Mouse (Mus musculus): ENCODE measurements around the gene Pitpnm1. TPM values are rescaled to one million over a fixed set of nuclear protein-coding genes. Genes with fewer than 3 reads are reported as not detected.

Gene Pitpnm1
- polyA plus RNA-seq, 1 experiment: 72.3 TPM

- no peak overlapping the region for H3K27ac ChIP-seq (ENCODE audit: insufficient read depth, low read depth, low read length)
- TF ChIP-seq CTCF (IDR thresholded peaks at IDR 0.05; ENCODE audit: low read depth, low read length) (no peak), POLR2A (IDR thresholded peaks at IDR 0.05; ENCODE audit: borderline replicate concordance, low read depth, low read length) (no peak)
- H3K4me3 ChIP-seq (ENCODE audit: insufficient read depth, low read length): no peak overlapping the region
- H3K4me1 ChIP-seq (ENCODE audit: control insufficient read depth, insufficient read depth, low read length): peaks cover 29% of the 10 kb centered on the region
Observed at GRCm38 (mm10) chr19:4150567-4151487, 51.0 kb downstream of the Pitpnm1 start.

GRCm38 (mm10) chr19:4151488-4151860 lies 51.7 kb downstream of the Pitpnm1 start:
- H3K27ac ChIP-seq (ENCODE audit: insufficient read depth, low read depth, low read length): no peak overlapping the region
- no peak overlapping the region for H3K4me3 ChIP-seq (ENCODE audit: insufficient read depth, low read length)
- peaks cover 24% of the 10 kb centered on the region for H3K4me1 ChIP-seq (ENCODE audit: control insufficient read depth, insufficient read depth, low read length)
- TF ChIP-seq CTCF (IDR thresholded peaks at IDR 0.05; ENCODE audit: low read depth, low read length) (no peak), POLR2A (IDR thresholded peaks at IDR 0.05; ENCODE audit: borderline replicate concordance, low read depth, low read length) (no peak)

- Histone ChIP-seq H3K4me3 (ENCODE audit: insufficient read depth, low read length) (no peak overlapping the region), H3K27ac (ENCODE audit: insufficient read depth, low read depth, low read length) (no peak overlapping the region), H3K4me1 (ENCODE audit: control insufficient read depth, insufficient read depth, low read length) (peaks cover 20% of the 10 kb centered on the region)
- no peak for TF ChIP-seq CTCF (IDR thresholded peaks at IDR 0.05; ENCODE audit: low read depth, low read length)
- no peak for TF ChIP-seq POLR2A (IDR thresholded peaks at IDR 0.05; ENCODE audit: borderline replicate concordance, low read depth, low read length)
Observed at GRCm38 (mm10) chr19:4151898-4152297, 52.1 kb downstream of the Pitpnm1 start.

- Histone ChIP-seq H3K27ac (ENCODE audit: insufficient read depth, low read depth, low read length) (no peak overlapping the region), H3K4me3 (ENCODE audit: insufficient read depth, low read length) (no peak overlapping the region), H3K4me1 (ENCODE audit: control insufficient read depth, insufficient read depth, low read length) (peaks cover 14% of the 10 kb centered on the region)
Observed at GRCm38 (mm10) chr19:4152445-4153231, 52.8 kb downstream of the Pitpnm1 start.

GRCm38 (mm10) chr19:4153232-4153654 lies 53.4 kb downstream of the Pitpnm1 start, which contains the start of gene Ptprcap:
Ptprcap (plus strand) TSS chr19:4153604.
- Histone ChIP-seq H3K4me3 (ENCODE audit: insufficient read depth, low read length) (no peak within 1 kb of the TSS), H3K27ac (ENCODE audit: insufficient read depth, low read depth, low read length) (no peak within 1 kb of the TSS), H3K4me1 (ENCODE audit: control insufficient read depth, insufficient read depth, low read length) (peaks cover 8% of the 10 kb centered on the region)
- TF ChIP-seq POLR2A (IDR thresholded peaks at IDR 0.05; ENCODE audit: borderline replicate concordance, low read depth, low read length) (no peak), CTCF (IDR thresholded peaks at IDR 0.05; ENCODE audit: low read depth, low read length) (no peak)

More at GRCm38 (mm10) chr19:4152445-4153231, 52.8 kb downstream of the Pitpnm1 start:
- TF ChIP-seq POLR2A (IDR thresholded peaks at IDR 0.05; ENCODE audit: borderline replicate concordance, low read depth, low read length): no peak
- no peak for TF ChIP-seq CTCF (IDR thresholded peaks at IDR 0.05; ENCODE audit: low read depth, low read length)

- Histone ChIP-seq H3K4me3 (ENCODE audit: insufficient read depth, low read length) (no peak overlapping the region), H3K4me1 (ENCODE audit: control insufficient read depth, insufficient read depth, low read length) (peaks cover 7% of the 10 kb centered on the region), H3K27ac (ENCODE audit: insufficient read depth, low read depth, low read length) (no peak overlapping the region)
- TF ChIP-seq POLR2A (IDR thresholded peaks at IDR 0.05; ENCODE audit: borderline replicate concordance, low read depth, low read length) (no peak), CTCF (IDR thresholded peaks at IDR 0.05; ENCODE audit: low read depth, low read length) (no peak)
Observed at GRCm38 (mm10) chr19:4154437-4155222, 54.8 kb downstream of the Pitpnm1 start.

- TF ChIP-seq POLR2A (IDR thresholded peaks at IDR 0.05; ENCODE audit: borderline replicate concordance, low read depth, low read length) (no peak), CTCF (IDR thresholded peaks at IDR 0.05; ENCODE audit: low read depth, low read length) (no peak)
- H3K27ac ChIP-seq (ENCODE audit: insufficient read depth, low read depth, low read length): no peak overlapping the region
- H3K4me3 ChIP-seq (ENCODE audit: insufficient read depth, low read length): no peak overlapping the region
- no peaks in the 10 kb centered on the region for H3K4me1 ChIP-seq (ENCODE audit: control insufficient read depth, insufficient read depth, low read length)
Observed at GRCm38 (mm10) chr19:4155223-4156072, 55.6 kb downstream of the Pitpnm1 start.

GRCm38 (mm10) chr19:4156073-4156579 lies 56.3 kb downstream of the Pitpnm1 start:
- TF ChIP-seq CTCF (IDR thresholded peaks at IDR 0.05; ENCODE audit: low read depth, low read length) (no peak), POLR2A (IDR thresholded peaks at IDR 0.05; ENCODE audit: borderline replicate concordance, low read depth, low read length) (no peak)
- no peak overlapping the region for H3K27ac ChIP-seq (ENCODE audit: insufficient read depth, low read depth, low read length)
- no peaks in the 10 kb centered on the region for H3K4me1 ChIP-seq (ENCODE audit: control insufficient read depth, insufficient read depth, low read length)
- H3K4me3 ChIP-seq (ENCODE audit: insufficient read depth, low read length): no peak overlapping the region

Data from bone marrow macrophage, adult 2 months (primary cell).